Mouse (Mus musculus) embryonic facial prominence, embryonic 15.5 days (tissue): Measurements from ENCODE around the gene Usp10. TPM values are rescaled to one million over a fixed set of nuclear protein-coding genes. Genes with fewer than 3 reads are reported as not detected.
A peak's percentile ranks its signal among the peaks of the same experiment; 100 is the strongest.

Source experiments
- ATAC-seq: fragments of 200-750 bp; cut with Nextera tagmentation; 2 replicates; pipeline ENCODE4 v1.8.0; 2017; ENCODE audit warnings: low read depth, moderate TSS enrichment; ENCODE audit not compliant: insufficient number of reproducible peaks, low FRiP score, low TSS enrichment
- H3K27ac ChIP-seq: fragments of 300-500 bp; sonication (generic); replicated peaks from 2 replicates; pipeline ENCODE4 v1.5.1; 2015; ENCODE audit warnings: mild to moderate bottlenecking, inconsistent platforms
- H3K27me3 ChIP-seq: fragments of 300-500 bp; sonication (generic); 2 replicates; pipeline ENCODE4 v1.6.1; 2015; ENCODE audit warnings: inconsistent platforms
- H3K36me3 ChIP-seq: fragments of 300-500 bp; sonication (generic); 2 replicates; pipeline ENCODE4 v1.6.1; 2015; ENCODE audit warnings: mild to moderate bottlenecking, inconsistent platforms
- H3K4me1 ChIP-seq: fragments of 300-500 bp; sonication (generic); 2 replicates; pipeline ENCODE4 v1.6.1; 2015; ENCODE audit warnings: inconsistent platforms
- H3K4me2 ChIP-seq: fragments of 300-500 bp; sonication (generic); replicated peaks from 2 replicates; pipeline ENCODE4 v1.6.1; 2015; ENCODE audit warnings: mild to moderate bottlenecking, inconsistent platforms
- H3K4me3 ChIP-seq: fragments of 300-500 bp; sonication (generic); replicated peaks from 2 replicates; pipeline ENCODE4 v1.5.1; 2015; ENCODE audit warnings: mild to moderate bottlenecking, inconsistent platforms
- H3K9ac ChIP-seq: fragments of 300-500 bp; sonication (generic); 2 replicates; pipeline ENCODE4 v1.6.1; 2015; ENCODE audit warnings: inconsistent platforms
- H3K9me3 ChIP-seq: fragments of 300-500 bp; sonication (generic); replicated peaks from 2 replicates; pipeline ENCODE4 v1.6.1; 2016; ENCODE audit warnings: inconsistent platforms
- WGBS: fragments of 180-500 bp; shearing (Covaris S2); methylation state at CpG from one replicate; pipeline ENCODE4 v1.1.7; 2015; 5-methylcytosine and 5-hydroxymethylcytosine counted together
- polyA plus RNA-seq: library from polyadenylated mRNA; unstranded; fragments of >200 nt; fragmentation: Nextera tagmentation; extraction: Ambion mirVana; gene quantifications from 2 replicates; pipeline ENCODE4 v1.2.1, GENCODE M21; 2015

Usp10 gene
- polyA plus RNA-seq = 111 and 114 TPM in 2 replicates

- 28% methylated on average over 13 of the region's 13 CpGs for WGBS
- Histone ChIP-seq H3K9ac (peak within 1 kb of the TSS; percentile 94), H3K36me3 (no peaks in the 10 kb centered on the region), H3K27me3 (peaks cover 3% of the 10 kb centered on the region; the same call in 1 of the 2 replicates), H3K4me1 (peaks cover 36% of the 10 kb centered on the region), H3K9me3 (no peaks in the 10 kb centered on the region), H3K27ac (peak within 1 kb of the TSS; percentile 95), H3K4me3 (peak within 1 kb of the TSS; percentile 93), H3K4me2 (peak within 1 kb of the TSS; percentile 98)
- no peak for ATAC-seq
These were observed at the start of gene Usp10 for GRCm38 (mm10) chr8:119909944-119910546. TSS of gene Usp10 (plus strand) at chr8:119910360.

DNA sequence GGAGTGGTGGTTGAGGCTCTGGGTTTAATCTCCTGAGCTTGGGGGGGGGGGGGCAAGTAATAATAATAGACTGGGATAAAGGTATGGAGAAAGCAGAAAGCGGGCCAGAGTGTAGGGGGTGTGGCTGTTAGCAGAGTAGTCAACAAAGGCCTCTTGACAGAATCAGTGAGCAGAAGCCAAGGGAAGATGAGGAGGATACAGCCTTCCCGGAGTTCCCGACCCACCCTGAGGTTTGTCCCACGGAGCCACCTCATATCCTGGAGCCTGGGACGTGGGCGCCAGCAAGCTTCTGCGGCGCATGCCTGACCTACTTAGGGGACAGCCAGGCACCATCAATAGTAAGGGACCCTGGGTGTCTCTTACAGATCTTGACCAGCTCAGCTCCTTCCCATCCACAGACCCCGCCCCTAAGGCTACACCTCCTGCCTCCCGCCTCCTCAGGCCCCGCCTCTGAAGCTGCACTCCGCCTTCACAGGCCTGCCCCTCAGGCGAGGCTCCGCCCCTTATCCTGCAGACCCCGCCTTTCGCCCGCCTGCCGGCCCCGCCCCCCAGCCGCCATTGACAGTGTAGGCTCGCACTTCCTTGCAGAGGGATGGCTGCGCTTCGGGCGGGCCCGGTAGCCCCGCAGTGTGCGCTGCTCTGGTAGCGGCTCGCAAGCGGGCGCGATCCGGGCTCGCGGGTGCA is 48.3 kb upstream of the Usp10 start, which contains the start of gene Klhl36:
Gene Klhl36 (plus strand): TSS at position 561 of the 684 bp plus-strand sequence.
- under 1% methylated on average over 35 of the region's 35 CpGs for WGBS
- Histone ChIP-seq H3K27me3 (0 out of 2 replicates have a peak, but pooled peaks cover 21% of the 10 kb centered on the region), H3K4me1 (peaks cover 9% of the 10 kb centered on the region), H3K4me3 (peak within 1 kb of the TSS; percentile 81), H3K27ac (peak within 1 kb of the TSS; percentile 66; the same call in 1 of the 2 replicates), H3K4me2 (peak within 1 kb of the TSS; percentile 89), H3K36me3 (no peaks in the 10 kb centered on the region), H3K9me3 (no peaks in the 10 kb centered on the region), H3K9ac (peak within 1 kb of the TSS; percentile 62)
- ATAC-seq = peak; percentile 95

DNA sequence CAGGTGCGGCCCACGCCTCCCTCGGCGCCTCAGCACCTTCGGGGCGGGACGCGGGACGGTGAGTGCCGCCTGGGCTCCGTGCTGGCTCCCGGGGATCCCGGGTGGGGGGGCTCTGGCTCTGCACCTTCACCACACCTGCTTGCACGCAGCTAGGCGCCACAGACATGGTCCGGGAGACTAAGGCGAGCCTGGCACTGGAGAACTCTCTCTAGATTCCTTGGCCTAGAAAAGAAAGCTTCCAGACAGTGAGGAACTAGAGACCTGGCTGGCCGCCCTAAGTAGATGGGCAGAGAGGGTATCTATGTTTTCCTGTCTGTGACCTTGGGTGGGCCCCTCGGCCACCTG is 47.8 kb upstream of the Usp10 start:
- Histone ChIP-seq H3K4me2 (peak overlapping the region; percentile 89), H3K27me3 (0 out of 2 replicates have a peak, but pooled peaks cover 21% of the 10 kb centered on the region), H3K9me3 (no peaks in the 10 kb centered on the region), H3K4me1 (peaks cover 9% of the 10 kb centered on the region), H3K36me3 (no peaks in the 10 kb centered on the region), H3K9ac (peak overlapping the region; percentile 62), H3K4me3 (peak overlapping the region; percentile 81), H3K27ac (peak overlapping the region; percentile 66; the same call in 1 of the 2 replicates)
- WGBS = under 1% methylated on average over 19 of the region's 19 CpGs
- ATAC-seq = no peak; the same call in 1 of the 2 replicates

DNA sequence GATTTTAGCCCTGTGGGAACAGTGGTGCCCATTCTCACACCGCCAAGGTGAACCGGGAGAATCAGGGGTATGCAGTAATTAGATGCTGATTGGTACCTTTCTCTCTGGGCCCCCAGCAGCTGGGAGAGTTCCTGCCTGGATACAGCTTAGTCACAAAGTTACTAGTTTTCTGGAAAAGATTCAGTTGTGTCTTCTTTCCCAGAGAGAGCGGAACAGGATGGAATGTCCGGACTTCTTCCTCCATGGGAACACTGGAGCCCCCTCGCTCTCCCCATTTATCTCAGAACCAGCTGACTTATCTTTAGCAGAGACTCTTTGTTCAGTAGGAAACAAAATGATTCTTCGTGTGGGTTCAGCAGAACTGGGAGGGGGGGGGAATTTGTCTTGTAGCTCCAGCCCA is 47.4 kb upstream of the Usp10 start:
- WGBS = 8% methylated on average over 6 of the region's 6 CpGs
- peak overlapping the region; percentile 81 for H3K4me3 ChIP-seq
- peak overlapping the region; percentile 66; the same call in 1 of the 2 replicates for H3K27ac ChIP-seq
- H3K36me3 ChIP-seq = no peaks in the 10 kb centered on the region
- H3K9ac ChIP-seq = peak overlapping the region; percentile 62
- H3K9me3 ChIP-seq = no peaks in the 10 kb centered on the region
- no peak for ATAC-seq
- H3K27me3 ChIP-seq = 0 out of 2 replicates have a peak, but pooled peaks cover 21% of the 10 kb centered on the region
- peaks cover 9% of the 10 kb centered on the region for H3K4me1 ChIP-seq
- peak overlapping the region; percentile 89 for H3K4me2 ChIP-seq

GRCm38 (mm10) chr8:119869616-119870015 is 40.5 kb upstream of the Usp10 start:
- Histone ChIP-seq H3K27ac (no peak overlapping the region), H3K4me2 (no peak overlapping the region), H3K4me1 (no peaks in the 10 kb centered on the region), H3K36me3 (peaks cover 28% of the 10 kb centered on the region), H3K4me3 (no peak overlapping the region), H3K9ac (no peak overlapping the region), H3K9me3 (peaks cover 8% of the 10 kb centered on the region; the same call in 1 of the 2 replicates), H3K27me3 (no peaks in the 10 kb centered on the region)
- 87% methylated on average over 20 of the region's 20 CpGs for WGBS
- ATAC-seq = no peak

- no peaks in the 10 kb centered on the region for H3K4me1 ChIP-seq
- no peak overlapping the region for H3K4me2 ChIP-seq
- H3K4me3 ChIP-seq = no peak overlapping the region
- no peak overlapping the region for H3K27ac ChIP-seq
- WGBS = 94% methylated on average over 1 of the region's 1 CpGs
- no peak overlapping the region for H3K9ac ChIP-seq
- H3K36me3 ChIP-seq = peaks cover 34% of the 10 kb centered on the region
- 0 out of 2 replicates have a peak, but pooled peaks cover 4% of the 10 kb centered on the region for H3K27me3 ChIP-seq
- H3K9me3 ChIP-seq = peaks cover 8% of the 10 kb centered on the region; the same call in 1 of the 2 replicates
- no peak for ATAC-seq
These were observed 37.0 kb upstream of the Usp10 start for GRCm38 (mm10) chr8:119873181-119873580.

DNA sequence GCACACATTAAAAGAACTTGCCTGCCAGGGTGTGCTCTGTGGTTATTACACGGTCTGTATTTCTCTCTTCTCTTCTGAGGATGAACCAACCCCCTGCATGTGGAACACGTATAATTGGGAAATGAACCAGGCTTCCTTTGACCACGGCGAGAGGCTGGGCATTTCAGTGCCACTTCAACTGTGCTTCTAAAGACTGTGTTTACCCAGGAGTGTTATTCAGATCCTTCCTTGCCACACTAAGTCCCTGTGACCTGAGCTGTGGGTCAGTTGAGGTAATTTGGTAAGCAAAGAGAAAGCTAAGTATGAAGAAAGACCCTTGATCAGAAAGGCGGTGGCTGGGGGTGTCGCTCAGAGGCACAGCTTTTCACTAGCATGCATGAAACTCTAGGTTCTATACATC is 28.9 kb upstream of the Usp10 start:
- no peak overlapping the region for H3K4me2 ChIP-seq
- no peaks in the 10 kb centered on the region for H3K9me3 ChIP-seq
- H3K27ac ChIP-seq = no peak overlapping the region
- WGBS = 48% methylated on average over 6 of the region's 6 CpGs
- H3K4me1 ChIP-seq = peaks cover 20% of the 10 kb centered on the region
- H3K27me3 ChIP-seq = peaks cover 20% of the 10 kb centered on the region
- no peak overlapping the region for H3K4me3 ChIP-seq
- H3K9ac ChIP-seq = no peak overlapping the region
- H3K36me3 ChIP-seq = peaks cover 6% of the 10 kb centered on the region; the same call in 1 of the 2 replicates
- ATAC-seq = no peak

DNA sequence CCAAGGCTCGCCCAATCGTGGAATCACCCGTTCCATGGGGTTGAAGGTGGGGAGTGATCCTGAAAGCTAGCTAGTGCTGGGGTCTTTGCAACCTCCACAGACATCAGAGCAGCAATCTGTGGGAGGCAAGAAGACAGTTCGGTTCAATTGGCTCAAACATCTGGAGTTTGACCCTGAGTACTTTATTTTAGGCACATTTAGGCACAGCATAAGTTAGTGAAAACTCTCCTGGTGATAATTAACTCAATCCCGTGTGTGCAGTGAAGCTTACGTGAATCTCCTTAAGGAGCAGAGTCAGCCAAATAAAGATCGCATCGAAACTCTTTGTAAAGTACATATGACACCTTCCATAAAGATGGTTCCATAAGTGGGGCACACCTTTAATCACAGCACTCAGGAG is 28.2 kb upstream of the Usp10 start:
- Histone ChIP-seq H3K36me3 (peaks cover 6% of the 10 kb centered on the region; the same call in 1 of the 2 replicates), H3K4me1 (peaks cover 20% of the 10 kb centered on the region), H3K27ac (no peak overlapping the region), H3K27me3 (peaks cover 20% of the 10 kb centered on the region), H3K4me2 (no peak overlapping the region), H3K4me3 (no peak overlapping the region), H3K9me3 (no peaks in the 10 kb centered on the region), H3K9ac (no peak overlapping the region)
- ATAC-seq = no peak
- WGBS = 64% methylated on average over 8 of the region's 8 CpGs

DNA sequence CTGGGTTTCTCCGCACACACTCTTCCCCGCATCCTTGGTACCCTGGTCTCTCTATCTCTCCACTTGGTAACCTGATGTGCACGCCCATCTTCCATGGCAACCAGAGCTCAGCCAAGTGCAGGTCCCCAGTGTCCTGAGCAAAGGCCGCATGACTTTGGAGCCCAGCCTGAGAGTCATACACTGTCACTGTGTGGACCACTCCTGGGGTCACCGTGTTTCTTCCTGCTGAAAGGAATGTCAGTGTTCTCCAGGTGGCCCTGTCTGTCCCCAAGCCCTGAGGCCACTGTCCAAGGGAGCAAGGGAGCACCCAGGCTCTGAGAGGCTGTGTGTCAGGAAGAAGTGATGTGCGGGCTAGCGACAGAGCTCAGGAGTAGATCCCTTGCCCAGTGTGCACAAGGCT is 26.9 kb upstream of the Usp10 start:
- Histone ChIP-seq H3K4me2 (no peak overlapping the region), H3K27ac (no peak overlapping the region), H3K9ac (no peak overlapping the region), H3K27me3 (peaks cover 16% of the 10 kb centered on the region), H3K4me3 (no peak overlapping the region), H3K4me1 (peaks cover 20% of the 10 kb centered on the region), H3K36me3 (no peaks in the 10 kb centered on the region), H3K9me3 (no peaks in the 10 kb centered on the region)
- WGBS = 87% methylated on average over 7 of the region's 7 CpGs
- ATAC-seq = no peak

DNA sequence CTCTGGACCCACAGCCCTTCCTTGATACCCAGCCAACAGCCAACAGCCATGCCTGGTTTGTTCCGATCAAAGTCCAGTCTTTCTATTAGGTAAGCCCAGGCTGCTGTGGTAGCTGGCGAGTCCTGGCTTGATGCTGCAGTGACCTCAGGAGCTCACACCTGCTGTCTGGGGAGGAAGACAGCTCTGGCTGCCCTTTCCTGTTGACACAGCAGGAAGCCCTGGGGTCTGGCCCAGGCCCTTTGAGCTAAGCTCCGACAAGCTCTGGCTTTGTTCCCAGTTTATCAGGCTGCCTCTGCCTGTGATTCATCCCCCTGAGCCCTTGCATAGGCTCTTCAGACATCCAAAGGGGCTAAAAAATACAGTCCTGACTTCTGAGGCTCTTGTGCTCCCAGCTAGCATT is 24.5 kb upstream of the Usp10 start:
- 26% methylated on average over 3 of the region's 3 CpGs for WGBS
- Histone ChIP-seq H3K27me3 (peaks cover 3% of the 10 kb centered on the region; the same call in 1 of the 2 replicates), H3K4me2 (no peak overlapping the region), H3K4me3 (no peak overlapping the region), H3K9me3 (no peaks in the 10 kb centered on the region), H3K27ac (no peak overlapping the region), H3K9ac (no peak overlapping the region), H3K36me3 (no peaks in the 10 kb centered on the region), H3K4me1 (peaks cover 14% of the 10 kb centered on the region)
- ATAC-seq = peak; percentile 47; the same call in 1 of the 2 replicates

DNA sequence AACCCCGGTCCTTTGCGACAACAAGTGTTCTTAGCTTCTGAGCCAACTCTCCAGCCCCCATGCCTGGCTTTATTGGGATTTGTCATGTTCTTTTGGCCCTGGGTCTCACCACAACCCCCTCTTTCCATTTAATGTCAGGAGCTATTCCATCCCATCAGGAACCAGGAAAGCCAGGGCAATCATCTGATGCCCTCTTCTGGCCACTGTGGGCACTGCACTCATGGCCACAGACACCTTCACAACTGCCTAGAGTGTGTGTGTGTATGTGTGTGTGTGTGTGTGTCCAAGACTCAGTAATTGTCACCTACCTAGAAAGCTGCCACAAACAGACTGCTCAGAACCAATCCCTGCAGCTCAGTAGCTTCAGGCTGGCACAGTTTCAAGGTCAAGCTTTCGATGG is 23.0 kb upstream of the Usp10 start:
- peaks cover 3% of the 10 kb centered on the region; the same call in 1 of the 2 replicates for H3K27me3 ChIP-seq
- no peak for ATAC-seq
- 90% methylated on average over 3 of the region's 3 CpGs for WGBS
- H3K27ac ChIP-seq = no peak overlapping the region
- H3K36me3 ChIP-seq = no peaks in the 10 kb centered on the region
- H3K9ac ChIP-seq = no peak overlapping the region
- no peak overlapping the region for H3K4me3 ChIP-seq
- H3K9me3 ChIP-seq = no peaks in the 10 kb centered on the region
- H3K4me1 ChIP-seq = peaks cover 6% of the 10 kb centered on the region; the same call in 1 of the 2 replicates
- H3K4me2 ChIP-seq = no peak overlapping the region
